Mouse (Mus musculus): ENCODE results near the gene Tmem119. TPM values are rescaled to one million over a fixed set of nuclear protein-coding genes. Genes with fewer than 3 reads are reported as not detected.

Tmem119 gene
- total RNA-seq (2014; fragmentation: Nextera tagmentation) (0.46 TPM in 1 of 2 replicates, not detected in the other), total RNA-seq (2017) (not detected in 2 replicates)

DNA sequence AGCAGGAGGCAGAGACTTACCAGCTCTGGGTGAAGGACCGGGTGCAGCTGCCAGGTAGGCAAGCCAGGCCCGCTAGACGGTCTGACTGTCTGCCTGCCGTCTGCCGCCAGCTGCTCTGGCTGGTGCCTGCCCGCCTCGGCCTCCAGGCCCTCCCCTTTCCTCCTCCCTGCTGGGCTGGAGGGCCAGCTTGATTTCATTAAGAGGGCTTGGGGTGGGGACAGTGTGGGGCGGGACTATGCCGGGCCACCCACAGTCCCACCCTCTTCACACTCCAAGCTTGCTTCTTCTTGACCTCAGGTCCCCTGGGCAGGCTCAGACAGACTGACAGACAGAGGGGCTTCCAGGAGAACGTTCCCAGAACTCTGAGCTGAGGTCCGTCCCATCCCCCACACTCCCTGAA is at the start of gene Tmem119:
Gene Tmem119 (minus strand): TSS at position 237 of the 400 bp plus-strand sequence.
- peak; percentile 59; the same call in 1 of the 2 replicates for ATAC-seq (replicated peaks; ENCODE audit: low FRiP score, low TSS enrichment, poor library complexity, severe bottlenecking)

DNA sequence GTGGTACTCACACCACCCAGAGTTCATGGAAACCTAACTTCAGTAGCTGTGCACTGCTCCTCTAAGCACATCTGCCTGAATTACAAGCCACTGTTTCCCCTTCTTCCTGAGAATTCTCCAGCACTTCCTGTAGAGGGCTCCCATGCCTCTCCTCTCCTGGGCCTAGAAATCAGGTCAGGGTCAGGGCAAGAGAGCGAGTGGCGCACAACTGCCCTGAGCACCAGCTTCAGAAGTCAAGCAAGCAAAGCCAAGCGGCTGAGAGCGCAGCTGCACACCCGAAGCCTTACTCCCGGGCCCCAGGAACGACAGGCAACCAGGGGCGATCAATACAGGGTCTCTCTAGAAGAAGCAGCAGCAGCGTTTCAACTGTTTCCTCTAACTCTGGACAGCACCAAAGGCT is 47.3 kb upstream of the Tmem119 start:
- no peak for ATAC-seq (replicated peaks; ENCODE audit: low FRiP score, low TSS enrichment, poor library complexity, severe bottlenecking)

DNA sequence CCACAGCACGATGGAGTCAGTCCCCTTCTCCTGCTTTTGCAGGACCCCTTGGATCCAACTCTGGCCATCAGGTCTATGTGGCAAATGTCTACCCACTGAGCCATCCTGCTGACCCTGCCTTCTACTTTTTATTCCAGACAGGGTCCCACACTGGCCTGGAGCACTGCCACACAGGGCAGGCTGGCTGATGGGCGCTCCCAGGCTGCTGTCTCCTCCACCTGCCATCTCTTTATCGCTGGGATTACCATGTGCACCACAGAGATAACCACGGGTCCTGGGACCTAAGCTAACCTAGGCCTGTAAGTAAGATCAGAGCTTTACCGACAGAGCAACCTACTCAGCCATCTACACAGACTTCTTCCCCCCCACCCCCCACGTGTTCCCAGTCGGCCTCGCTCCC is 46.3 kb upstream of the Tmem119 start:
- peak; percentile 71 for ATAC-seq (replicated peaks; ENCODE audit: low FRiP score, low TSS enrichment, poor library complexity, severe bottlenecking)

DNA sequence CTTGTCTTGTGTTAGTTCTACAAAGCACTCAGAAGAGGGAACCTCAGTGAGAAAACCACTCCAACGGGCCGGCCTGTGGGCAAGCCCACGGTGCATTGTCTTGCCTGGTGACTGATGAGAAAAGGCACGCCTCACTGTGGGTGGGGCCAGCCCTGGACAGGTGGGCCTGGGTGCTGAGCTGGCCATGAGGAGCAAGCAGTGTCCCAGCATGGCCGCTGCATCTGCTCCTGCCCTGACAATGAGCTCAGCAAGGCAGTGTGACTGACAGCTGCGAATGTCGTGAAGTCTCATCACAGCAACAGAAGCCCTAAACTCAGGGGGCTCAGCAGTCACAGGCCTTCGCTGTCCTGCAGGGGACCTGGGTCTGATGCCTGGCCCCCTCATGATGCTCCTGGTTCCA is 45.3 kb upstream of the Tmem119 start:
- no peak for ATAC-seq (replicated peaks; ENCODE audit: low FRiP score, low TSS enrichment, poor library complexity, severe bottlenecking)

DNA sequence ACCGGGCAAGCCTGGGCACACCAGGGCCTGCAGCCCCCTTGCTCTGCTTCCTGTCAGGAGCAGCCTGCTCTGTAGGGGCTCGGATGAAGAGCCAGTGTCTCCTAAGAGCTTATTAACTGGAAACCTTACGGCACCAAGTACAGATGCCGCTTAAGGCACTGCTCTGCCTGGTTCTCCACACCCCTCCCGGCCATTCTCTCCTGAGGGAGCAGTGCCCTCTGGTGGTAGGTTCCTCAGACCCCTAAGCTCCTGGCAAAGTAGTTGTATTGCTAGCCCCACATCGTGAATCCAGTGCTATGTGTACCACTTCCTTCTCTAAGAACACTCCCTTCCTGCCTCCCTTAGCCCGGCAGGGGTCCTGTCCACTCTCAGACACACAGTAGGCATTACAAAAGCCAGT is 44.4 kb upstream of the Tmem119 start:
- peak; percentile 59 for ATAC-seq (replicated peaks; ENCODE audit: low FRiP score, low TSS enrichment, poor library complexity, severe bottlenecking)

DNA sequence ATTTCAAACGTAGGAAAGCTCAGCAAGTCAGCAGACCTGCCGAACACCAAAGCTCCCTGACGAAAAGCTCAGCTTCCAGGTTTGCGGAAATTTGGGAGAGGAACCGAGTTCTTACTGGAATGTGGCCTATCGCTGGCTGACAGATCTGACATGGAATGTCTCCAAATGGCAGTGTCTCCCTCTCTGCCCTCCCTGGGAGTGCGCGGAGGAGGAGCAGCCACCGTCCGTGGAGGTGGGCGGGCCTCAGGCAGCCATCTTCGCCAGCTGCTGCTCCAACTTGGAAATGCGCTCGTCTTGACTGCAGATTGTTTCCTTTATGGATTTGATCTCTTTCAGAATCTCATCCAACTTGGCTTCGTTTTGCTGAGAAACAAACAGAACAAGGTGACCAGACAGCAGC is 43.8 kb upstream of the Tmem119 start:
- ATAC-seq (replicated peaks; ENCODE audit: low FRiP score, low TSS enrichment, poor library complexity, severe bottlenecking) = no peak

DNA sequence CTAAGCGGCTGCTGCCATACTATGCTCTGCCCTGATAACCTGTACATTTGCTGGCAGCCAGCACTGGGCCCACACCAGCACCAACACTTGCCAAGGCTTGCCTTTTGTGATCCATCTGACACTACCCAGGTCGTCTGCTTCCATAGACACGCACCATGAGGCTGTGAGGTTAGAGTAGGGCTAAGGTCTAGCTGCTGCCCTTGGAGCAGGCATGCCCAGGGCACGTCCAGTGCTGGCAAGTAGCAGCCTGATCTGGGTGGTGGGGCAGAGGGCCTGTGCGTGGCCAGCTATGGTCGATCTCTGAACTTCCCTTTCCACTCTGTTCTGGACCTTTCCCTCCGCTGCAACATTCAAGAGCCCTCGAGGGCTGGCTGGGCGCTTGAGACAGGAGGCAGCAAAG is 42.6 kb upstream of the Tmem119 start:
- ATAC-seq (replicated peaks; ENCODE audit: low FRiP score, low TSS enrichment, poor library complexity, severe bottlenecking) = no peak

DNA sequence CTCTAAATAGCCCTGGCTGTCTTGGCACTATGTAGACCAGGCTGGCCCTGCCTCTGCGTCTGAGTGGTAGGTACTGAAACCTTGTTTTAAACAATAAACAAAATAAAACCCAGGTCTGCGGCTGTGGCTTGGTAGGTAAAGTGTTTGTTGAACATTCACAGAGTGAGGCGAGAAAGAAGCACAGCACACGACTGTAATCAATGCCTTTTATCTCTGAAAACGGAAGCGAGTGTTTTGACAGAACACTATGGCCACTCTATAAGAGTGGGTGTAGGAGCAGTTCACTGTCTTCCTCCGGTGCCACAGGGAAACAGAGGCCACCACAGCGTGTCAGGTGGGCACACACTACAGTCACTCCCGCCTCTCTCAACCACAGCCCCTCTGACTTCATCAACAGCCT is 41.9 kb upstream of the Tmem119 start:
- no peak for ATAC-seq (replicated peaks; ENCODE audit: low FRiP score, low TSS enrichment, poor library complexity, severe bottlenecking)

DNA sequence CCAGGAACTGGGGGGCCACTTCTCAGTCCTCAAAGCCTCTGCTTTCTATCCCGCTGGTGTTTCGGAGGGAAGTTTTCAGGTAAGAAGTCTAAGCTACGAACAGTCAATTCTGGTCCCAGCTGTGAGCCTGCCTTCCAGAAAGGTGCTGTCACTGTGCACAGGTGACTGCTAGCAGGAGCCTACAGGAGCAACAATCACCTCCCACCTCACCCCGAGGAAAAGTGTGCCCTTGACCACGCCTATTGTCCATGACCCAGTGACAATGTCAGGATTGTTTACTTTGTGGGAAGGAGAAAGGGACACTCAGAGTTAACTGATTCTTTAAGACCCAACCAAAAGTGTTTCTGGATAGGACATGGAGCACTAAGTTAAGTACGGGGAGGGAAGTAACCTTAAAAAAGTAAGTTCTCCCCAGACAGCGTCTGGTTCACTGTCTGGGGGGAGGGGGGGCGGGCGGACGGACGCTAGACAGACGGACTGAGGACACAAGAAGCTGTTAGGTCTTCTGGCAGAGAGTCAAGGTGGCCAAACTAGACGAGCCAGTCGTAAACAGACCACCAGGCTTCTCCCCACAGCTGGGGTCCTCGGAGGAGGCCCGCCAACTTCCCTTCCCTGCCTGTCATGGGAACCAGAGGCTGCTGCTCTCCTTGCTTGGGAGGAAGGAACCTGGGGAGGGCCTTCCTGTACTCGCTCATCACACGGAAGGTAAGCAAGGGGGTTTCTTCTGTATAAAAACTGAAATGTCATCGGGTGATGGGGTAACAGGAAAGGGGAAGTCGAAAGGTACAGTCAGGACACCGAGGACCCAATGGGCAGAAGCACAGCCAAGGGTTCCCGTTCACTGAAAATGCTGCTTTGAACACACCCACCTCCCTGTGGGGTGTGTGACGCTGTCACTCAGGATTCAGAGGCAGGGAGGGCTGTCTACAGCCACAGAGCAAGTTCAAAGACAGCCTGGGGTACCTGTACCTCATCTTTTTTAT is 41.2 kb upstream of the Tmem119 start:
- ATAC-seq (replicated peaks; ENCODE audit: low FRiP score, low TSS enrichment, poor library complexity, severe bottlenecking) = no peak

DNA sequence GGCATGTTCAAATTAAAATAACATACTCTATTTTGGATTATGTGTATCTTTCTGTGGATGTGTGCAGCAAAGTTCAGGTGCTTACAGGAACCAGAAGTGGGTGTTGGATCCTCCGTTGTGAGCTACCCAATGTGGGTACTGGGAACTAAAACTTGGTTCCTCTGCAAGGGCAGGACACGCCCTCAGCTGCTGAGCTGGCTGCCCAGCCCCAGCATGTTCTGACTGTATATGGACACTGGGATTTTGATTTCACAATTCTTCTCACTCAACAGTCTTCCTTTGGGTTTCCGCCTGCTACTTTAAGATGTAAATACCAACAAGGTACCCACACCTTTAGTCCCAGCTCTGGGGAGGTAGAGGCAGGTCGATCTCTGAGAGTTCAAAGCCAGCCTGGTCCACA is 40.1 kb upstream of the Tmem119 start:
- ATAC-seq (replicated peaks; ENCODE audit: low FRiP score, low TSS enrichment, poor library complexity, severe bottlenecking) = no peak

DNA sequence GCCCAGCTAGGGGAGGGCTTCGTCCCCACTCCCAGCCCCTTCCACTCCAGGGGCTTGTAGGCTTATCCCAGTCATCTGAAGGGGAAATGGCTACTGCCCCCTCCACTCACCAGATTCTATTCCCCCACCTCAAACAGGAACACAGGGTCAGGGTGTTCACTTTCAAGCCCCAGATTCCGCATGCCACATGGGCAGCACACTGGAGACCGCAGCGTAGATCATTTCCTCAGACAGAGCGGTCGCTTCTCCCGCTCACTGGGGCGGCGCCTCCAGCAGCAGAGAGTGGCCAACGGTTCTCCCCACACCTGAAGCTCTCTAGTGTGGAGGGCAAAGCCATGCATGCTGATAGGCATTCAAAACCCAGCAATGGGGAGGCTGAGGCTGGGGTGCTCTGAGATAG is 36.6 kb upstream of the Tmem119 start:
- ATAC-seq (replicated peaks; ENCODE audit: low FRiP score, low TSS enrichment, poor library complexity, severe bottlenecking) = peak; percentile 39; the same call in 1 of the 2 replicates

DNA sequence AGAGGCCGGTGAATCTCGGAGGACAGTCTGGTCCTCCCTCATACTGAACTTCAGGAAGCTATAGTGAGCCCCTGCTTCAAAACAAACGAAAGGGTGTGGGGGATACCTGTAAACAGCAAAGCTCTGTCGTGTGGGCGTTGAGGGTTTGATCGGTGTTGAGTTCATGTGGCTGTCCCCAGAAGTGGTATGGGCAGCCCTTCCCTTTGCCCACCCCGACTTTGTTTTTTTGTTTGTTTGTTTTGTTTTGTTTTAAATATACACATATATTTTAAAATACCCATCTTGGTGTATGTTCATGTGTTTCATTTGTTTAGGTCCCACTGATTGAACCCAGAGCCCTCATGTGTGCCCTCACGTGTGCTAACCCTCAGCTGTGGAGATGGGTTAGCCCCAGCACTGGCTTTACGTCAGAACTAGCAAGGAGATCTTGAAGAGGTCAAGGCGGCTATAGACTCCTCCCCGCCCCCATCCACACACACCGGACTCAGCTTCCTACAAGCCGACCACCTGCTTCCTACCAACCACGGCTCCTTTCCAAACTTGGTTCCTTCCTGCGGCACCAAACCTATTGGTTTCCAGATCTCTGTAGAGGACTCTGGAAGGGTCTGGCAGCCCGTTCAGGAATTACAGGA is 33.1 kb upstream of the Tmem119 start:
- no peak for ATAC-seq (replicated peaks; ENCODE audit: low FRiP score, low TSS enrichment, poor library complexity, severe bottlenecking)

DNA sequence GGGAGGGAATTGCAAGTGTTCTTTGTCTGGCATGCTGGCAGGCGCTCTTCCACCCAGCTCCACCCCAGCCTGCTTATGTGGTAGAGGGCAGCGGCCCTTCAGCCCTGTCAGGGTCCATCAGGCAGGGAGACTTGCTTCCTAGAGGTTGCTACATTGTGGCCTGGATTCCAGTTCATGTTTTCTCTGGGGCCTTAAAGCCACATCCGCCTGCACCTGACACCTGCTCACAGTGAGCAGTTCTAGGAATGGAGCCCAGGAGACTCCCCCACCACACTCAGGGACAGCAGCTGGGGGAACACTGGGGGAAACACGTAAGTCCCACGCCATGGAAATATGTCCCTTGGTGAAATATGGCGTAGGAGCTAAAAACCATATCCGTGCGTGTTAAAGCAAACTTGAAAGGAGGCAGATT is 32.2 kb upstream of the Tmem119 start, which contains the start of gene Selplg:
Gene Selplg (minus strand): TSS at position 155 of the 412 bp plus-strand sequence.
- no peak for ATAC-seq (replicated peaks; ENCODE audit: low FRiP score, low TSS enrichment, poor library complexity, severe bottlenecking)

DNA sequence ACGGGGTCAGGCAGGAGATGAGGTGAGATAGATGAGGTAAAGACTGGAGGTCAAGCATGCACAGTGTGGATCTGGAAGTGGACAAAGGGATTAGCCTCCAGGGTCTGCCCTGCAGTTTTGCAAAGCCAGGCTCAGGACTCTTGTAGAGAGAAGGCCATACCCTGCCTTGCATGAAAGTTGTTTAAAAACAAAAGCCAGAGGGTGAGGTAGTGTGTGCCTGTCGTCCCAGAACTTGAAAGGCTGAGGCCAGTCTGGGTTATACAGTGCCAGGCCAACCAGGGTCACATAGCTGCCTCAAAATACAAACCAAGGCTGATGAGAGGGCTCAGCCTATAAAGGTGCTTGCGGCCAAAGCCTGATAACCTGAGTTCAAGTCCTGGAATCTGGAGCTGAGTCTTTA is 31.4 kb upstream of the Tmem119 start:
- no peak for ATAC-seq (replicated peaks; ENCODE audit: low FRiP score, low TSS enrichment, poor library complexity, severe bottlenecking)

DNA sequence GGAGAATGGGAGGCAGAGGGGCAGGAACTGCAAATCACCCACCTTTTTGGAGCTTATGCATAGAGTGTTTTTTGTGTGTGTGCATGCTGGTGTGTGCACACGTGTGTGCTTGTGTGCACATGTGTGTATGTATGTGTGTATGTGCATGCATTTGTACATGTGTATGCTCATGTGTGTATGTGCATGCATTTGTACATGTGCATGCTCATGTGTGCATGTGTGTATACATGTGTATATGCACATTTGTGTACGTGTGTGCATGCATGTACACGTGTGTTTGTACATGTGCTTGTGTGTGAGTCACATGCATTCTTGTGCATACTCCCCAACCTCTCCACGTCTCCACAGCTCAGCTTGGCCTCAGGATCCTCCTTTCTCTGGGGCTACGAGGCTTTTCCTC is 30.5 kb upstream of the Tmem119 start:
- ATAC-seq (replicated peaks; ENCODE audit: low FRiP score, low TSS enrichment, poor library complexity, severe bottlenecking) = no peak

DNA sequence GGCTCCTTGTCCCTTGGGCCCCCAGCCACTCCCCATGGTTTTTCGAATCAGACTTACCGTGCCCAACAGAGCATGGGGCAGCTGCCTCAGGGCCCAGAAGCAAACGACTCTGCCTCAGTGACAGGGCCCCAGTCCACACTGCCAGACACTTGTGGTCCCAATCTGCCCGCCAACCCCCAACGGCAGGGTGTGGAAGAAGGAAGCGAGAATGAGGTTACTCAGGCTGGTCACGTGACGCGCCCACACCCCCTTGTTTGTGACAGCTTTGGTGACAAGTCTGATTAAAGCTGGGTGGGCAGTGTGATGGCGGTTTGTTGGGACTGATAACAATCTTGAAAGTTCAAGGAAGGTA is 30.0 kb upstream of the Tmem119 start:
- ATAC-seq (replicated peaks; ENCODE audit: low FRiP score, low TSS enrichment, poor library complexity, severe bottlenecking) = peak; percentile 74

DNA sequence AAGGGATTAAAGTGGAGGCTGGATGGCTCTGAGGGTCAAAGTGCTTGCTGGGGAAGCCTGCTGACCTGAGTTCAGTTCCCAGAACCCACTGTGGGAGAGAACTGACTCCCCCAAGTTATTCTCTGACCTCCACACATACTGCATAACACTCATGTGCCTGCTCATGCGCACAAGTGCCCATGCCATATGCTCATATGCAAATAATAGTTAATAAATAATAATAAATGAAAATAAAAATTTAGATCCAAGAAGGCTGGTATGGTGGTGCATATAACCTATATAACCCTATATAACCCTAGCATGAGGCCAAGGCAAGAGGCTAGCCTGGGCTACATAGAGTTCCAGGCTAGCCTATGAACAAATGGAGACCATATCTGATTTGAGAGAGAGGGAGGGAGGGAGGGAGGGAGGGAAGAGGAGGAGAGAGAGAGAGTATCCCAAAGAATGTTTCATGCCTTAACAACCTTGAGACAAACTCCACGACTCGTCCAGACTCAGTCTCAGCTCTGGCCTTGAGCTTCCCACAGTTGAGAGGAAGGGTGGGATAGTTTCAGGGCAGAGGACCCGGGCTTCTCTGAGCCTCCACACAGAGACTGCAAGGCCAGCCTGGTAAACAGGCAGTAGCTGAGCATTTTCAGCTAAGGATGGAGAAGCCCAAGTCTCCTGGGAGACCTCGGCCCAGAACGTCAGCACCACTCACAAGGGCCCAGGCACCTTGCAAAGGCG is 29.4 kb upstream of the Tmem119 start:
- no peak for ATAC-seq (replicated peaks; ENCODE audit: low FRiP score, low TSS enrichment, poor library complexity, severe bottlenecking)

DNA sequence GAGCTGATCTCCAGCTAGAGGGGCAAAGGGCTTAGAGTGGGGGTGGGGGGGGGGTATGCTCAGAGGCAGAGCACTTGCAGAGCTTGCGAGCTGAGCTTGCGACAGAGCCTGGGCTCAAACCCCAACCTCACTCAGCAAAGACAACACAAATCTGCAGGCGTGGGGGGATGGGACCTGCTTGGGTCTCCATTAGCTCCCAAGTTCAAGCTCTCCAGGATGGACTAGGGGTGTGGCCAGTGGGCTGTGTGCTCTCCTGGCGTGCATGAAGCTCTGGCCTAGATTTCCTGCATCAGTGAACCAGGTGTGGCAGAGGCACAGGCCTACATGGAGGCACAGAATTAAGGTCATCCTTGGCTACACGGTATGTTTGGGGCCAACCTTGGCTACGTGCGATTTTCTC is 28.2 kb upstream of the Tmem119 start:
- no peak for ATAC-seq (replicated peaks; ENCODE audit: low FRiP score, low TSS enrichment, poor library complexity, severe bottlenecking)

DNA sequence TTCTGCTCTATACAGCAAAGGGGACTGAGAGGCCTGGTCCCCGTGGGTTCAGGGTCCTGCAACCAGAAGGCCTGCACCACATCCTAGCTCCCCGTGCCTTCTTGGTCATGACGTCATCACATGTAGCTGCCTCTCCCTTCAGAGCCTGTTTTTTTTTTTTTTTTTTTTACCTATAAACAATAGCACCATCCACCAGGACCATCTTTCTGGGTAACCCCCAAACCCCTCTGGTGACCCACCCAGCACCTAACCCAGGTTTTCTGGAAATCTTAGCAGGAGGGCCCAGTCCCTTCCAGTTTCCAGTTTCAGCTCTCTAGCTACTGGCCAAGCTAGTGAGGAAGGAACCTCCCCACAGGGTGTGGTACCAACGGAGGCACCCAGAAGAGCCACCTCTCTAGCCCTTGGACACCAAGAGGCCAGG is 27.7 kb upstream of the Tmem119 start:
- ATAC-seq (replicated peaks; ENCODE audit: low FRiP score, low TSS enrichment, poor library complexity, severe bottlenecking) = no peak

DNA sequence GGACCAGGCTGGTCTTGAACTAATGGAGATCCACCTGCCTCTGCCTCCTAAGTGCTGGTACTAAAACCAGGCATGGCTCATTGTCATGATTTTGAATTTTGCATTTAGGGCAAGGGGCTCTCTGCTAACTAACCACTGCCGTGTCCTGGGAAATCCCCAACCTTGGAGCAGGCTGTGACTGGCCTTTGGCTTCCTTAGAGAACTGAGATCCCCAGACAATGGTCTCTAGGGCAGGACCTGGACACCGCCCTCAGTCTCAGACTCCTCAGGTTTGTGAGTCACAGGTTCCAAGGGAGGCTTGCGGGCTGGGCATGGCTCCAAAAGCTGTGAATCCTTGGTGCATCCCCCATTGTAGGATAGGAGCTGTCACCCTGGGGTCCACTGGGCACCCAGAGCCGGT is 26.3 kb upstream of the Tmem119 start:
- no peak for ATAC-seq (replicated peaks; ENCODE audit: low FRiP score, low TSS enrichment, poor library complexity, severe bottlenecking)
